Mouse (Mus musculus) C2C12 (cell line): ENCODE measurements around the gene Tomm70a. TPM values are rescaled to one million over a fixed set of nuclear protein-coding genes. Genes with fewer than 3 reads are reported as not detected.

ENCODE experiments used
- H3K27me3 ChIP-seq: one replicate; pipeline ENCODE4 v1.6.1; 2011; ENCODE audit not compliant: control insufficient read depth, insufficient read depth, insufficient read length
- H3K36me3 ChIP-seq: one replicate; pipeline ENCODE4 v1.6.1; 2011; ENCODE audit not compliant: control insufficient read depth, insufficient read depth
- H3K4me3 ChIP-seq: one replicate; pipeline ENCODE4 v1.5.1; 2011; ENCODE audit warnings: mild to moderate bottlenecking, control low read depth; ENCODE audit not compliant: poor library complexity, insufficient read depth, severe bottlenecking
- H3K79me2 ChIP-seq: one replicate; pipeline ENCODE4 v1.6.1; 2011; ENCODE audit not compliant: control insufficient read depth, insufficient read depth
- H3K79me3 ChIP-seq: one replicate; pipeline ENCODE4 v1.6.1; 2011; ENCODE audit warnings: low read depth, control low read depth
- H3ac ChIP-seq: one replicate; pipeline ENCODE3; 2011; ENCODE audit warnings: low read depth; ENCODE audit not compliant: control insufficient read depth, insufficient read length
- CEBPB ChIP-seq: IDR thresholded peaks from one replicate; pipeline ENCODE4 v1.6.1; 2011; ENCODE audit warnings: low read depth, mild to moderate bottlenecking, control low read depth, moderate library complexity
- CTCF ChIP-seq: IDR thresholded peaks from one replicate; pipeline ENCODE4 v1.5.1; 2011; ENCODE audit not compliant: control insufficient read depth, insufficient read depth, insufficient read length
- FOSL1 ChIP-seq: IDR thresholded peaks from one replicate; pipeline ENCODE4 v1.8.0; 2011; ENCODE audit warnings: mild to moderate bottlenecking, low read length; ENCODE audit not compliant: poor library complexity, insufficient read depth, severe bottlenecking
- MAX ChIP-seq: IDR thresholded peaks from one replicate; pipeline ENCODE4 v1.6.1; 2011; ENCODE audit warnings: mild to moderate bottlenecking, control low read depth
- MYOD1 ChIP-seq: IDR thresholded peaks from one replicate; pipeline ENCODE4 v1.6.1; 2011; ENCODE audit warnings: low read depth; ENCODE audit not compliant: control insufficient read depth, insufficient read length
- MYOG ChIP-seq: IDR thresholded peaks from one replicate; pipeline ENCODE4 v1.6.1; 2011; ENCODE audit not compliant: control insufficient read depth, insufficient read length; ENCODE audit errors: extremely low read depth
- USF1 ChIP-seq: IDR thresholded peaks from one replicate; pipeline ENCODE4 v1.6.1; 2011; ENCODE audit warnings: low read depth, mild to moderate bottlenecking, control low read depth, moderate library complexity
- polyA plus RNA-seq: library from polyadenylated mRNA; unstranded; fragments of >200 nt; fragmentation: generic; extraction: Trizol; gene quantifications from one replicate; pipeline ENCODE4 v1.2.1, GENCODE M21; 2012; ENCODE audit warnings: missing spikeins

The Tomm70a gene
- polyA plus RNA-seq, 1 experiment, result 27.4 TPM

DNA sequence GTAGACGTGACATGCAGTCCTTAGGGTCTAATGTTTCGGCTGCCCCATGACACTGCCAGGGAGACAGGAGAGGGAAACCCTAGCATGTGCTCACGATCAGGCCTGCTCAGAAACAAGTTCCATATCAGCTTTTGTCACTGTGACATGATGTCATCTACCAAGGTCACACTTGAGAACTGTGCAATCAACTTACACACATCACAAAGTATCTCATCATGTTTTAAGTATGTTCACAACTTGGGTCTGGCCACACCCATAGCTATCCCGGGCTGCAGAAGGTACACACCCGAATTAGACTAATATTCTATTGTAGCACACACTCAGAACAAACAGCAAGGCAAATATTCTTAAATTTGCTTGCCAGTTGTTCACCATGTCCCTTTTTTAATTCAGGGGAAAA, 60.5 kb downstream of the Tomm70a start:
- TF ChIP-seq CTCF, result no peak
- Histone ChIP-seq H3ac (no peak overlapping the region), H3K36me3 (peaks cover 34% of the 10 kb centered on the region), H3K27me3 (no peaks in the 10 kb centered on the region), H3K79me2 (no peaks in the 10 kb centered on the region), H3K4me3 (no peak overlapping the region), H3K79me3 (no peaks in the 10 kb centered on the region)

DNA sequence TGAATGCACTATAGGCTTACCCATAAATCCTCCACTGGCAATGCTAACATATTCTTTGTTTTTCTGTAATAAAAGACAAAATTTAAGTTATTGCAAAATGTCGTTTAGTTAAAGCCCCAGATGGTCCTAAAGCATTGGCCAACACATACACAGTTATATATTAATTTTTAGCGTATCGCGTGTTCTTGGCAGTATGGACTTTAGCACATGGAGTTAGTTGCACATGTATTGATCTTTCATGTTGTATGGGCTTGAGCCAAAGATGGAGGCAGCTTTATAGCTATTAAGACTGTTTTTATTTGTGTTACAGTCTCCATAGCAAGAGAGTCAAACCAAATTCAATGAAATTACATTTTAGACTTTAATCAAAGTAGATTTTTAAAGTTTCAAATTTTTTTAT, 65.1 kb downstream of the Tomm70a start:
- H3K36me3 ChIP-seq, result peaks cover 55% of the 10 kb centered on the region

DNA sequence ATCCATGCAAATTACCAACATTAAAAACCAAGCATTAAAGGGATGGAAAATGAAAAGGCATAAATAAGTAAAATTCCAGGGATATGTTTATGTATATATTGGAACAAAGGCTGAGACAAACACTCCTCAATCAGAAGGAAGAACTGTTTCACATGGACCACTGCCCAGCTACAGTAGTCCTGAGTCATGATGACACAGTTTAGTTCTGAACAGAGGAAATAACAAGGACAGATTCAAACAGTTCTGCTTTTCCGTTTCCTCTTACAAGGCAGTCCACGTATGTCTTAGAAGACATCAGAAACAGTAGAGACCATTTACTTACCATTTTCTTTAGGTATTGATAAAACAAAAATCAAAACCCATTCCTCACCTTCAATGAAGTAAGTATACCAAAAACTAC, 68.0 kb downstream of the Tomm70a start:
- Histone ChIP-seq H3K79me2 (no peaks in the 10 kb centered on the region), H3K79me3 (no peaks in the 10 kb centered on the region), H3K27me3 (no peaks in the 10 kb centered on the region), H3K36me3 (peaks cover 41% of the 10 kb centered on the region), H3ac (no peak overlapping the region), H3K4me3 (no peak overlapping the region)
- TF ChIP-seq MYOD1, result no peak
- TF ChIP-seq CEBPB, result no peak
- TF ChIP-seq USF1, result no peak
- TF ChIP-seq MYOG, result no peak
- TF ChIP-seq MAX, result no peak
- no peak for TF ChIP-seq CTCF
- no peak for TF ChIP-seq FOSL1

More for the DNA sequence above, 65.1 kb downstream of the Tomm70a start:
- TF ChIP-seq MYOG (no peak), MYOD1 (no peak), USF1 (no peak), MAX (no peak), CTCF (no peak), CEBPB (no peak), FOSL1 (no peak)
- Histone ChIP-seq H3K27me3 (no peaks in the 10 kb centered on the region), H3K79me2 (no peaks in the 10 kb centered on the region), H3ac (no peak overlapping the region), H3K79me3 (no peaks in the 10 kb centered on the region), H3K4me3 (no peak overlapping the region)

DNA sequence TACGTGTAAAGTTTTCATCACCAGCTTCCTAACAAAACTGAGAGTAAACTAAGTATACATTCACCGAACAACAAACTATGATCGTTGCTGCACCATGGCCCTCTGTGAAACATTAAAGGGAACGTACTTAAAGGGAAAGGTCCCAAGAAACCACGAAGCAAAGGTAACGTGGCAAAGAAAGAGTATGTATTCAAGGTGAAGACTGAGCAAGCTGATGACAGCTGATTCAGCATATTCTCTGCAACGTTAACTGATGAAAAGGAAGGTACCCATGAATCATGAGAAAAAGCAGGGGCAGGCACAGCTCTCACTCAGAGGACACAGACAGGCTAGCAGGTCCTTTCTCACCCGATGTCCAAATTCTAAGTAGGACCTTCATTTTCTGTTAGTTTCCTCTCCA, 68.9 kb downstream of the Tomm70a start:
- Histone ChIP-seq H3K27me3 (no peaks in the 10 kb centered on the region), H3K79me3 (no peaks in the 10 kb centered on the region), H3K79me2 (no peaks in the 10 kb centered on the region), H3K4me3 (no peak overlapping the region), H3K36me3 (peaks cover 38% of the 10 kb centered on the region), H3ac (no peak overlapping the region)
- no peak for TF ChIP-seq MYOG
- TF ChIP-seq CTCF, result no peak
- no peak for TF ChIP-seq MAX
- no peak for TF ChIP-seq FOSL1
- TF ChIP-seq USF1, result no peak
- no peak for TF ChIP-seq MYOD1
- TF ChIP-seq CEBPB, result no peak

DNA sequence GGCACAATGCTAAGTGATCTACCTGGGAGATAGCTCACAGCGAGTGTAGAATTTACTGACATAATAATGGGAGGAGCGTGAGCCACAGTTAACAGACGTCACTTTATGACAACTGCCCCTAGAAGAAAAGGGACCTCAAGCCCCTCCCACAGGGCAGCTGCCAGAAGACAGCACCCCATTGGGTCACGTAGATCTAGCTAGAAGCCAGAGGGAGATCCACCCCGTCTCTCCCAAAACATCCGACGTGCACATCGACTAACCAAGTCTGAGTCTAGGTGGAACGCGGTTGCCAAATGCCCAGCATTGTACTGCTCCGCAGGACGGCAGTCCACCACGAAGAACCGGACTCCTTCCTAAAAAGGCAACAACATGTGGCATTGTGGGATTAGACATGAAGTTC, 69.7 kb downstream of the Tomm70a start:
- Histone ChIP-seq H3K4me3 (no peak overlapping the region), H3ac (no peak overlapping the region), H3K36me3 (peaks cover 36% of the 10 kb centered on the region), H3K27me3 (no peaks in the 10 kb centered on the region), H3K79me2 (no peaks in the 10 kb centered on the region), H3K79me3 (no peaks in the 10 kb centered on the region)
- no peak for TF ChIP-seq CTCF
- TF ChIP-seq MAX, result no peak

DNA sequence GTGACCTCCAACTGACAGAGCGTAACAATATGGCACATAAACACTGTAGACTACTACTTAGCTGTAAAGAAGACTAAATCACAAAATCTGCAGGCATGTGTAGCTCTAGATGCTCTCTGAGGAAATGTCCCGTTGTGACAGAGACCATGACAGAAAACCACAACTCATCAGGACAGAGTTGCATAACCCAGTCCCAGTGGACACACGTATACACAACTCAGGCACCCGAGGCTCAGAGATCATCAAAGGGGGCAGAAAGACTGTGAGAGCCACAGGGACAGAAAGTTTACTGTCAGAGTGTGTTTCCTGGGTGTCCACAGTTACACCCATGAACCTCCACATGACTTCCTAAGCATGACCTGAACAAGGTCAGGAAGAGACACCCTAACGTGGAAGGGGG, 75.1 kb downstream of the Tomm70a start:
- H3K79me2 ChIP-seq, result no peaks in the 10 kb centered on the region
- H3K27me3 ChIP-seq, result no peaks in the 10 kb centered on the region
- H3ac ChIP-seq, result no peak overlapping the region
- H3K36me3 ChIP-seq, result peaks cover 22% of the 10 kb centered on the region
- TF ChIP-seq CEBPB (no peak), USF1 (no peak), CTCF (no peak), MYOD1 (no peak), FOSL1 (no peak), MAX (no peak), MYOG (no peak)
- no peak overlapping the region for H3K4me3 ChIP-seq
- H3K79me3 ChIP-seq, result no peaks in the 10 kb centered on the region
